Mouse (Mus musculus) right cerebral cortex, postnatal 14 days (tissue): ENCODE measurements at regions not wholly inside any gene's neighbourhood (a gene's known extent, or its start where the extent isn't known, plus 50 kb on each side); places are given as distances from the start of the nearest gene placed in this dataset.

Experiments
- DNase-seq: peaks from one replicate; pipeline ENCODE4 v3.0.0; 2022

- no peak for DNase-seq
These were observed 201.8 kb downstream of the Nfkbiz start for GRCm38 (mm10) chr16:55636667-55637450.

GRCm38 (mm10) chr16:55636224-55636623 lies 202.5 kb downstream of the Nfkbiz start:
- no peak for DNase-seq

GRCm38 (mm10) chr16:55634691-55635090 lies 204.0 kb downstream of the Nfkbiz start:
- no peak for DNase-seq

GRCm38 (mm10) chr16:55632220-55632619 lies 206.5 kb downstream of the Nfkbiz start:
- no peak for DNase-seq

GRCm38 (mm10) chr16:55631637-55632036 lies 207.1 kb downstream of the Nfkbiz start:
- DNase-seq, result no peak

- no peak for DNase-seq
These were observed 207.7 kb downstream of the Nfkbiz start for GRCm38 (mm10) chr16:55631048-55631447.

GRCm38 (mm10) chr16:55627531-55627930 lies 211.2 kb downstream of the Nfkbiz start:
- no peak for DNase-seq

- no peak for DNase-seq
These were observed 215.3 kb downstream of the Nfkbiz start for GRCm38 (mm10) chr16:55623422-55623821.

GRCm38 (mm10) chr16:55619731-55620130 lies 219.0 kb downstream of the Nfkbiz start:
- no peak for DNase-seq

GRCm38 (mm10) chr16:55617958-55618357 lies 220.7 kb downstream of the Nfkbiz start:
- no peak for DNase-seq

- DNase-seq, result no peak
These were observed 221.2 kb downstream of the Nfkbiz start for GRCm38 (mm10) chr16:55617506-55617905.

GRCm38 (mm10) chr16:55616408-55617120 lies 222.1 kb downstream of the Nfkbiz start:
- no peak for DNase-seq

- no peak for DNase-seq
These were observed 225.8 kb downstream of the Nfkbiz start for GRCm38 (mm10) chr16:55612873-55613272.

- DNase-seq, result no peak
These were observed 226.7 kb downstream of the Nfkbiz start for GRCm38 (mm10) chr16:55612001-55612400.

- no peak for DNase-seq
These were observed 227.5 kb downstream of the Nfkbiz start for GRCm38 (mm10) chr16:55611172-55611571.

GRCm38 (mm10) chr16:55608361-55608760 lies 230.3 kb downstream of the Nfkbiz start:
- DNase-seq, result no peak

- no peak for DNase-seq
These were observed 232.1 kb downstream of the Nfkbiz start for GRCm38 (mm10) chr16:55606447-55607239.

- DNase-seq, result no peak
These were observed 235.1 kb downstream of the Nfkbiz start for GRCm38 (mm10) chr16:55603611-55604010.

- DNase-seq, result no peak
These were observed 249.2 kb downstream of the Nfkbiz start for GRCm38 (mm10) chr16:55589382-55589956.

- no peak for DNase-seq
These were observed 251.6 kb downstream of the Nfkbiz start for GRCm38 (mm10) chr16:55587138-55587537.

GRCm38 (mm10) chr16:55582906-55583305 lies 255.8 kb downstream of the Nfkbiz start:
- no peak for DNase-seq

- DNase-seq, result no peak
These were observed 256.7 kb downstream of the Nfkbiz start for GRCm38 (mm10) chr16:55582029-55582428.

- DNase-seq, result no peak
These were observed 257.9 kb downstream of the Nfkbiz start for GRCm38 (mm10) chr16:55580827-55581226.
